Mouse (Mus musculus): ENCODE results near the gene Snrnp40. TPM values are rescaled to one million over a fixed set of nuclear protein-coding genes. Genes with fewer than 3 reads are reported as not detected.

The Snrnp40 gene
- polyA plus RNA-seq, 1 experiment: 6.1 TPM

- peaks cover 60% of the 10 kb centered on the region for H3K36me3 ChIP-seq (ENCODE audit: control insufficient read depth)
- TF ChIP-seq TAL1 (IDR thresholded peaks at IDR 0.05; ENCODE audit: low read length) (no peak), GATA1 (IDR thresholded peaks at IDR 0.05; ENCODE audit: low read length) (no peak)
These were observed 282 bp downstream of the Snrnp40 start for GRCm38 (mm10) chr4:130360238-130360590.

GRCm38 (mm10) chr4:130376675-130377074, 16.7 kb downstream of the Snrnp40 start:
- H3K36me3 ChIP-seq (ENCODE audit: control insufficient read depth): peaks cover 96% of the 10 kb centered on the region
- no peak overlapping the region for H3K4me3 ChIP-seq (replicated peaks)
- TF ChIP-seq TAL1 (IDR thresholded peaks at IDR 0.05; ENCODE audit: low read length) (no peak), GATA1 (IDR thresholded peaks at IDR 0.05; ENCODE audit: low read length) (no peak)
- H3K9me3 ChIP-seq (ENCODE audit: control insufficient read depth, low read length): peaks cover 7% of the 10 kb centered on the region
- no peaks in the 10 kb centered on the region for H3K4me1 ChIP-seq (ENCODE audit: control insufficient read depth)
- H3K27me3 ChIP-seq (ENCODE audit: control insufficient read depth): no peaks in the 10 kb centered on the region

More at GRCm38 (mm10) chr4:130360238-130360590, 282 bp downstream of the Snrnp40 start:
- Histone ChIP-seq H3K4me3 (replicated peaks) (peak overlapping the region; percentile 70), H3K4me1 (ENCODE audit: control insufficient read depth) (peaks cover 45% of the 10 kb centered on the region), H3K9me3 (ENCODE audit: control insufficient read depth, low read length) (no peaks in the 10 kb centered on the region), H3K27me3 (ENCODE audit: control insufficient read depth) (no peaks in the 10 kb centered on the region)

GRCm38 (mm10) chr4:130377500-130377899, 17.6 kb downstream of the Snrnp40 start:
- Histone ChIP-seq H3K4me1 (ENCODE audit: control insufficient read depth) (no peaks in the 10 kb centered on the region), H3K27me3 (ENCODE audit: control insufficient read depth) (no peaks in the 10 kb centered on the region), H3K36me3 (ENCODE audit: control insufficient read depth) (peaks cover 100% of the 10 kb centered on the region), H3K9me3 (ENCODE audit: control insufficient read depth, low read length) (peaks cover 7% of the 10 kb centered on the region), H3K4me3 (replicated peaks) (no peak overlapping the region)
- no peak for TF ChIP-seq GATA1 (IDR thresholded peaks at IDR 0.05; ENCODE audit: low read length)
- no peak for TF ChIP-seq TAL1 (IDR thresholded peaks at IDR 0.05; ENCODE audit: low read length)

GRCm38 (mm10) chr4:130379181-130379580, 19.2 kb downstream of the Snrnp40 start:
- Histone ChIP-seq H3K4me1 (ENCODE audit: control insufficient read depth) (no peaks in the 10 kb centered on the region), H3K36me3 (ENCODE audit: control insufficient read depth) (peaks cover 100% of the 10 kb centered on the region), H3K9me3 (ENCODE audit: control insufficient read depth, low read length) (peaks cover 7% of the 10 kb centered on the region), H3K27me3 (ENCODE audit: control insufficient read depth) (no peaks in the 10 kb centered on the region), H3K4me3 (replicated peaks) (no peak overlapping the region)
- TF ChIP-seq TAL1 (IDR thresholded peaks at IDR 0.05; ENCODE audit: low read length) (no peak), GATA1 (IDR thresholded peaks at IDR 0.05; ENCODE audit: low read length) (no peak)

- Histone ChIP-seq H3K36me3 (ENCODE audit: control insufficient read depth) (peaks cover 100% of the 10 kb centered on the region), H3K4me3 (replicated peaks) (no peak overlapping the region), H3K9me3 (ENCODE audit: control insufficient read depth, low read length) (peaks cover 7% of the 10 kb centered on the region), H3K27me3 (ENCODE audit: control insufficient read depth) (no peaks in the 10 kb centered on the region), H3K4me1 (ENCODE audit: control insufficient read depth) (no peaks in the 10 kb centered on the region)
- TF ChIP-seq GATA1 (IDR thresholded peaks at IDR 0.05; ENCODE audit: low read length) (no peak), TAL1 (IDR thresholded peaks at IDR 0.05; ENCODE audit: low read length) (no peak)
These were observed 20.5 kb downstream of the Snrnp40 start for GRCm38 (mm10) chr4:130380418-130380817.

GRCm38 (mm10) chr4:130387256-130387655, 27.3 kb downstream of the Snrnp40 start:
- TF ChIP-seq GATA1 (IDR thresholded peaks at IDR 0.05; ENCODE audit: low read length) (no peak), TAL1 (IDR thresholded peaks at IDR 0.05; ENCODE audit: low read length) (no peak)
- Histone ChIP-seq H3K4me1 (ENCODE audit: control insufficient read depth) (no peaks in the 10 kb centered on the region), H3K4me3 (replicated peaks) (no peak overlapping the region), H3K9me3 (ENCODE audit: control insufficient read depth, low read length) (no peaks in the 10 kb centered on the region), H3K27me3 (ENCODE audit: control insufficient read depth) (no peaks in the 10 kb centered on the region), H3K36me3 (ENCODE audit: control insufficient read depth) (peaks cover 96% of the 10 kb centered on the region)

GRCm38 (mm10) chr4:130389496-130389895, 29.6 kb downstream of the Snrnp40 start:
- Histone ChIP-seq H3K36me3 (ENCODE audit: control insufficient read depth) (peaks cover 74% of the 10 kb centered on the region), H3K9me3 (ENCODE audit: control insufficient read depth, low read length) (no peaks in the 10 kb centered on the region), H3K4me3 (replicated peaks) (no peak overlapping the region), H3K27me3 (ENCODE audit: control insufficient read depth) (no peaks in the 10 kb centered on the region), H3K4me1 (ENCODE audit: control insufficient read depth) (no peaks in the 10 kb centered on the region)
- TF ChIP-seq TAL1 (IDR thresholded peaks at IDR 0.05; ENCODE audit: low read length): no peak
- TF ChIP-seq GATA1 (IDR thresholded peaks at IDR 0.05; ENCODE audit: low read length): no peak

- Histone ChIP-seq H3K9me3 (ENCODE audit: control insufficient read depth, low read length) (no peaks in the 10 kb centered on the region), H3K4me3 (replicated peaks) (no peak overlapping the region), H3K36me3 (ENCODE audit: control insufficient read depth) (peaks cover 70% of the 10 kb centered on the region), H3K4me1 (ENCODE audit: control insufficient read depth) (no peaks in the 10 kb centered on the region), H3K27me3 (ENCODE audit: control insufficient read depth) (no peaks in the 10 kb centered on the region)
- TF ChIP-seq TAL1 (IDR thresholded peaks at IDR 0.05; ENCODE audit: low read length) (no peak), GATA1 (IDR thresholded peaks at IDR 0.05; ENCODE audit: low read length) (no peak)
These were observed 30.0 kb downstream of the Snrnp40 start for GRCm38 (mm10) chr4:130389927-130390326.

GRCm38 (mm10) chr4:130391265-130391664, 31.3 kb downstream of the Snrnp40 start:
- Histone ChIP-seq H3K36me3 (ENCODE audit: control insufficient read depth) (peaks cover 57% of the 10 kb centered on the region), H3K27me3 (ENCODE audit: control insufficient read depth) (no peaks in the 10 kb centered on the region), H3K9me3 (ENCODE audit: control insufficient read depth, low read length) (no peaks in the 10 kb centered on the region), H3K4me1 (ENCODE audit: control insufficient read depth) (no peaks in the 10 kb centered on the region), H3K4me3 (replicated peaks) (no peak overlapping the region)
- TF ChIP-seq GATA1 (IDR thresholded peaks at IDR 0.05; ENCODE audit: low read length) (no peak), TAL1 (IDR thresholded peaks at IDR 0.05; ENCODE audit: low read length) (no peak)

Other genes starting within 250 kb of the Snrnp40 start
- not detected in 2 replicates for gene Hcrtr1, start 220.8 kb upstream of the Snrnp40 start, polyA plus RNA-seq (2012)
- gene Tinagl1, start 185.0 kb upstream of the Snrnp40 start, polyA plus RNA-seq (2012): 58.6 and 58.7 TPM in 2 replicates
- not detected in 2 replicates for gene Gm853, start 137.7 kb upstream of the Snrnp40 start, polyA plus RNA-seq (2012)
- not detected in 2 replicates for gene Serinc2, start 80.9 kb upstream of the Snrnp40 start, polyA plus RNA-seq (2012)
- gene Fabp3, start 51.5 kb upstream of the Snrnp40 start, polyA plus RNA-seq (2012): not detected in 2 replicates
- gene Gm10570, start 51.5 kb upstream of the Snrnp40 start, polyA plus RNA-seq (2012): not detected in 2 replicates
- gene Zcchc17, start 189 bp upstream of the Snrnp40 start, polyA plus RNA-seq (2012): 3.1 and 3.2 TPM in 2 replicates
- gene Nkain1, start 214.0 kb downstream of the Snrnp40 start, polyA plus RNA-seq (2012): not detected in 2 replicates

All from erythroblast, embryonic 14.5 days (primary cell).